Mouse (Mus musculus): ENCODE measurements around the gene Camk1.

GRCm38 (mm10) chr6:113296046-113296445, 47.7 kb downstream of the Camk1 start:
- TF ChIP-seq GATA1 (IDR thresholded peaks at IDR 0.05; ENCODE audit: low read length) (no peak), TAL1 (IDR thresholded peaks at IDR 0.05; ENCODE audit: low read length) (no peak)

Data from erythroblast, embryonic 14.5 days (primary cell).